Mouse (Mus musculus) forebrain, embryonic 11.5 days (tissue): Measurements from ENCODE around the gene Gbx1. TPM values are rescaled to one million over a fixed set of nuclear protein-coding genes. Genes with fewer than 3 reads are reported as not detected.

Experiments used
- ATAC-seq: fragments of 200-750 bp; cut with Nextera tagmentation; replicated peaks from 2 replicates; pipeline ENCODE4 v1.8.0; 2017; ENCODE audit warnings: moderate TSS enrichment; ENCODE audit not compliant: low FRiP score
- DNase-seq: peaks from one replicate; pipeline ENCODE4 v3.0.0-alpha.2; 2017; ENCODE audit warnings: low spot score
- H3K27ac ChIP-seq: fragments of 300-500 bp; sonication (generic); 2 replicates; pipeline ENCODE4 v1.5.1; 2014; ENCODE audit warnings: low read depth, low read length
- H3K27me3 ChIP-seq: fragments of 300-500 bp; sonication (generic); 2 replicates; pipeline ENCODE4 v1.6.1; 2014; ENCODE audit warnings: mild to moderate bottlenecking, low read length, mixed read lengths; ENCODE audit not compliant: control insufficient read depth, insufficient read depth
- H3K36me3 ChIP-seq: fragments of 300-500 bp; sonication (generic); 2 replicates; pipeline ENCODE4 v1.6.1; 2014; ENCODE audit warnings: mild to moderate bottlenecking, low read length, moderate library complexity, mixed read lengths; ENCODE audit not compliant: control insufficient read depth, insufficient read depth
- H3K4me1 ChIP-seq: fragments of 300-500 bp; sonication (generic); replicated peaks from 2 replicates; pipeline ENCODE4 v1.6.1; 2014; ENCODE audit warnings: low read length, mixed read lengths; ENCODE audit not compliant: control insufficient read depth, insufficient read depth
- H3K4me2 ChIP-seq: fragments of 300-500 bp; sonication (generic); 2 replicates; pipeline ENCODE4 v1.6.1; 2014; ENCODE audit warnings: low read depth, mild to moderate bottlenecking, low read length, moderate library complexity, mixed read lengths; ENCODE audit not compliant: severe bottlenecking
- H3K4me3 ChIP-seq: fragments of 300-500 bp; sonication (generic); 2 replicates; pipeline ENCODE4 v1.5.1; 2014; ENCODE audit warnings: low read depth, low read length
- H3K9ac ChIP-seq: fragments of 300-500 bp; sonication (generic); 2 replicates; pipeline ENCODE4 v1.6.1; 2014; ENCODE audit warnings: low read length
- H3K9me3 ChIP-seq: fragments of 300-500 bp; sonication (generic); 2 replicates; pipeline ENCODE4 v1.6.1; 2016; ENCODE audit warnings: low read length, mixed read lengths; ENCODE audit not compliant: control insufficient read depth
- WGBS: fragments of 180-500 bp; shearing (Covaris S2); extraction: QIAGEN DNeasy Blood & Tissue Kit; methylation state at CpG from one replicate; pipeline ENCODE4 v1.1.7; 2014; 5-methylcytosine and 5-hydroxymethylcytosine counted together
- polyA plus RNA-seq: library from polyadenylated mRNA; unstranded; fragments of >200 nt; fragmentation: Nextera tagmentation; extraction: Ambion mirVana; gene quantifications from 2 replicates; pipeline ENCODE4 v1.2.1, GENCODE M21; 2014

Gbx1 gene
- polyA plus RNA-seq, 1 experiment from 2014 or later, result 0.64 TPM

DNA sequence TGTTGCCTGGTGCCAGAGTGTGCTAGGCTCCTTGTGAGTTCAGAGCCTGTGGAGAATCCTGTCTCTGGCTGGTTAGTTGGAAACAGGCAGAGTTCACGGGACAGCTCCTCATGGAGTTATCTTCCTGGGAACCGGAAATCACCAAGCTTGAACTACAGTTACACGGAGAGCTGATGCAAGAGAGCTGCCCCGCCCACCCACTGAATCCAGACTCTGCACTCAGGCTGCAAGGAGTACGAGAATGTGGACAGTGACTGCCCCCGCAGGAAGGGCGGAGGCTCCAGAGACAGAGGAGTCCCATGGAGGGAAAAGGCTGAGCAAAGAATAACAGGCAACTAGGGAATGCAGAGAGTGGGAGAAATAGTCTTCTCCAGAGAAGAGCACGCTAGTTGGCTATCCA lies 14.7 kb downstream of the Gbx1 start:
- Histone ChIP-seq H3K27me3 (no peaks in the 10 kb centered on the region), H3K9me3 (no peaks in the 10 kb centered on the region; the same call in 1 of the 2 replicates), H3K9ac (no peak overlapping the region), H3K4me3 (no peak overlapping the region), H3K27ac (no peak overlapping the region), H3K36me3 (no peaks in the 10 kb centered on the region), H3K4me2 (no peak overlapping the region), H3K4me1 (no peaks in the 10 kb centered on the region)
- WGBS, result 62% methylated on average over 8 of the region's 8 CpGs
- no peak for ATAC-seq
- no peak for DNase-seq

DNA sequence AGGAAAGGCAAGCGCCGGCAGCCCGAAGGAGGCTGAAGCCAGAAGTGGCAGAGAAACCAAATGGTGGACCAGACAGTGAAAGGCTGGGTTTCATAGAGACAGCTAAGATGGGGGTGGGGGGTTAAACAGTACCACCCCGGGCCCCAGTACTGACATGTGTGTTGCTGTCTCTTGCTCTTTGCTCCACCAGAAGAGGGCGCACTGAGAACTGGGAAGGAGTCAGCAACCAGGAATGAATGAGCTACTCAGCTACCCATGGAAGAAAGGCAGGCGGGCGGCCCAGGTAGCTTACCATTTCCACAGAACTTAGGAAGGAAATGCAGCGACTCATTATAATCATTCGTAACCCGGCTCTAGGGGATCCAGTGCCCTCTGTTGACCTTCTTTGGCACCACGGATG lies 16.4 kb downstream of the Gbx1 start:
- DNase-seq, result no peak
- Histone ChIP-seq H3K4me3 (no peak overlapping the region), H3K9ac (no peak overlapping the region), H3K27ac (no peak overlapping the region), H3K27me3 (no peaks in the 10 kb centered on the region), H3K4me1 (no peaks in the 10 kb centered on the region), H3K4me2 (no peak overlapping the region), H3K36me3 (no peaks in the 10 kb centered on the region), H3K9me3 (no peaks in the 10 kb centered on the region; the same call in 1 of the 2 replicates)
- 50% methylated on average over 11 of the region's 11 CpGs for WGBS
- no peak for ATAC-seq

DNA sequence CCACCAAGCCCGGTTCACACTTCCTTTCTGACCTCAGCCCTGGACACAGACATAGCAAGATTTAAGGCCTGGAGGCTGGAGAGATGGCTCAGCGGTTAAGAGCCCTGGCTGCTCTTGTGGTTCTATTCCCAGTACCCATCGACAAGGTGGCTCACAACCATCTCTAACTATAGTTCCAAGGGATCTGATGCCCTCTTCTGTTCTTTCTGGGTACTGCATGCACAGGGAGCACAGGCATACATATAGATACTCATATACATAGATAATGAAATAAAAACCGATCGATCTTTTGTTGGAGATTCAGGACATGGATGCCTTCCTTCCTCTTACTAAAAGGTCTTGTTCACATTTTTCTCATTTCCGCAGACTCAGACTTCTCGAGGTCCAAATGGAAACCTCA lies 18.6 kb downstream of the Gbx1 start:
- Histone ChIP-seq H3K4me1 (peaks cover 3% of the 10 kb centered on the region), H3K36me3 (no peaks in the 10 kb centered on the region), H3K27ac (no peak overlapping the region), H3K9me3 (no peaks in the 10 kb centered on the region; the same call in 1 of the 2 replicates), H3K27me3 (no peaks in the 10 kb centered on the region), H3K4me2 (no peak overlapping the region), H3K4me3 (no peak overlapping the region), H3K9ac (no peak overlapping the region)
- ATAC-seq (no peak), DNase-seq (no peak)
- 90% methylated on average over 7 of the region's 7 CpGs for WGBS

DNA sequence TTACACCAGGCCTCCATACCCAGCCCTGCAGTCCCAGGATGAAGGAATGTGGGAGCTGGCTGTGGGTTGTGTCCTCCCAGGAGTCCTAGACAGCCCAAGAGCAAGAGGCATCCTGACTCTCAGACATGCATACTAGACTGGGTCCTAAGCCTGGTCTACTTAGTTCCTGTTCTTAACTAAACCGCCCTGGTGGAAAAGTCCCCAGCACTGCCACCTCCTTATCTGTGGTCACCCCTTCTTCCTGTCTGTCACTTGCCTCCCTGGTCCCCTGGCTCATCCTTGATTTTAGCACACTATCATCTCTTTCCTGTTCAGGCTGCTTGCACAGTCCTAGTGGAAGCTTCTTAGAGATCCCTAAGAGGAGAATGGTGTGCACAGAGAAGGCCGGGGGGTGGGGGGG lies 21.5 kb downstream of the Gbx1 start:
- Histone ChIP-seq H3K36me3 (peaks cover 3% of the 10 kb centered on the region; the same call in 1 of the 2 replicates), H3K4me3 (no peak overlapping the region), H3K4me2 (no peak overlapping the region), H3K27ac (no peak overlapping the region), H3K9ac (no peak overlapping the region), H3K27me3 (no peaks in the 10 kb centered on the region), H3K9me3 (no peaks in the 10 kb centered on the region; the same call in 1 of the 2 replicates), H3K4me1 (peaks cover 3% of the 10 kb centered on the region)
- ATAC-seq (no peak), DNase-seq (no peak)
- 62% methylated on average over 2 of the region's 2 CpGs for WGBS

DNA sequence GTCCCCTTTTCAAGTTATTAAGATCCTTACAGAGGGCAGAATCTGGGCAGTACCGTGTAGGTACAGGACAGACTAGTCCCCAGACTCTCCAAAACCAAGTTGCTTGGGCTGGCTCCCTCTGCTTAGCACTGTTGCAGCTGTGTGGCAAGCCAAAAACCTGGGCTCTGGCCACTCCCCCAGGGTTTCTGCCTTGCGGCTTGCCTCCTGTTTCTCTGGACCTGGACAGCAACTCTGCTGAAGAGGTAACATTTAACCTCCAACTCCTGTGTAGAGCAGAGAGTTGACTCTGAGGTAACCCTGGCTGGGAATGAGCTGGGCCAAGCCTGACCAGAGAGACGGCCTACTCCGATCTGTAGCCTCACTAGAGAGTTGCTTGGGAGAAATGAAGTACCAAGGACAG lies 24.2 kb downstream of the Gbx1 start:
- H3K4me3 ChIP-seq, result no peak overlapping the region
- H3K27me3 ChIP-seq, result no peaks in the 10 kb centered on the region
- H3K4me1 ChIP-seq, result peaks cover 4% of the 10 kb centered on the region
- H3K9ac ChIP-seq, result no peak overlapping the region
- no peak for DNase-seq
- H3K36me3 ChIP-seq, result peaks cover 3% of the 10 kb centered on the region; the same call in 1 of the 2 replicates
- ATAC-seq, result no peak
- H3K4me2 ChIP-seq, result no peak overlapping the region
- H3K9me3 ChIP-seq, result no peaks in the 10 kb centered on the region
- WGBS, result 73% methylated on average over 4 of the region's 4 CpGs
- no peak overlapping the region for H3K27ac ChIP-seq

DNA sequence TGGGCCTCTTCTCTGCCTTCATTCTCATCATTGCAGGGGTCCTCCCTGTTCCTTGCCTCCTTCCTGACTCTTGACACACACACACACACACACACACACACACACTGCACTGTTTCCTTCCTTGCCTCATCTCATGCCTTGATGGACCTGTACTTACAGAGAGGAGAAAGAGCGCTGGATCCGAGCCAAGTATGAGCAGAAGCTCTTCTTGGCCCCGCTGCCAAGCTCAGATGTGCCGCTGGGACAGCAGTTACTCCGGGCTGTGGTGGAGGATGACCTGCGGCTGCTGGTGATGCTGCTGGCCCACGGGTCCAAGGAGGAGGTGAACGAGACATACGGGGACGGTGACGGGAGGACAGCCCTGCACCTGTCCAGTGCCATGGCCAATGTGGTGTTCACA lies 26.2 kb downstream of the Gbx1 start:
- Histone ChIP-seq H3K4me1 (peaks cover 9% of the 10 kb centered on the region), H3K4me2 (no peak overlapping the region), H3K36me3 (peaks cover 3% of the 10 kb centered on the region; the same call in 1 of the 2 replicates), H3K4me3 (no peak overlapping the region), H3K27ac (no peak overlapping the region), H3K9me3 (no peaks in the 10 kb centered on the region), H3K9ac (no peak overlapping the region), H3K27me3 (no peaks in the 10 kb centered on the region; the same call in 1 of the 2 replicates)
- no peak for ATAC-seq
- DNase-seq, result no peak
- 91% methylated on average over 11 of the region's 11 CpGs for WGBS

DNA sequence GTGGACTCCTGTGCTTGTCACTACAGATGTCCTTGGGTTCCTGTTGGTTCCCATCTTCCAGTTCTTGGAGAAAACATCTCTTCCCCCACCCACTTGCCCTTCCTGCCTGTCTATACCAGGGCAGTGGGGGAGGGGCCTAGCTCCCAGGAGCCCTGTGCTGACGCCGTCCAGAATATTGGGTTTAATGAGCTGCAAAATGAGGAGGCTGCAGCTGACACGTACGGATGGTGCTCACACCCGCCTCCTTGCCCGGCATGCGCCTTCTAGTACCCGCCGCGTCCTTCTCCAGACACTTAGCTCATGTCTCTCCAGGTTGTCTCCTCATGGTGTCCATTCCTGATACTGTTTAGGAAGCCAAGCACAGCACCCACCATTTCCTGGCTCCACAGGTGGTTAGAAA lies 27.9 kb downstream of the Gbx1 start:
- ATAC-seq (0 out of 2 replicates have a peak, but pooled peaks have one; percentile 19), DNase-seq (no peak)
- Histone ChIP-seq H3K9ac (no peak overlapping the region), H3K4me3 (no peak overlapping the region), H3K36me3 (peaks cover 3% of the 10 kb centered on the region; the same call in 1 of the 2 replicates), H3K4me1 (peaks cover 6% of the 10 kb centered on the region; the same call in 1 of the 2 replicates), H3K27ac (no peak overlapping the region), H3K27me3 (no peaks in the 10 kb centered on the region; the same call in 1 of the 2 replicates), H3K9me3 (no peaks in the 10 kb centered on the region), H3K4me2 (no peak overlapping the region)
- WGBS, result 67% methylated on average over 10 of the region's 10 CpGs

DNA sequence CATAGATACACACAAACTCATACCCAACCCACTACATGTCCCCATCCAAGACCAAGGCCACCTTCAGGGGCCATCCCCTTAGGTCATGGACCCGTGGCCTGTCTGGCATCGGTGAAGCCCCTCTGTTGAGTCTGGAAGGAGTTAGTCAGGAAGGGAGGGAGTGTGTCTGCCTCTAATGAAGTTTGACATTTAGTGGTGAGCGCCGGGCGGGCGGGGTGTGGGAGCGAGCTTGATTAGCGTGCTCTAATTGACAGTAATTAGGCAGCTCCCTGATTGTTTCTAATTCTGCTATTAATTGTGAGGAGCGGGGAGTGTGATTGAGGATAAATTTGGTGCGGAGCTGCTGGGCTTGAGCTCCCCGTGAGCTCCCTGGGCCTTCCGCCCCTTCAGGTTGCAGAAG lies 29.5 kb downstream of the Gbx1 start:
- DNase-seq, result no peak

DNA sequence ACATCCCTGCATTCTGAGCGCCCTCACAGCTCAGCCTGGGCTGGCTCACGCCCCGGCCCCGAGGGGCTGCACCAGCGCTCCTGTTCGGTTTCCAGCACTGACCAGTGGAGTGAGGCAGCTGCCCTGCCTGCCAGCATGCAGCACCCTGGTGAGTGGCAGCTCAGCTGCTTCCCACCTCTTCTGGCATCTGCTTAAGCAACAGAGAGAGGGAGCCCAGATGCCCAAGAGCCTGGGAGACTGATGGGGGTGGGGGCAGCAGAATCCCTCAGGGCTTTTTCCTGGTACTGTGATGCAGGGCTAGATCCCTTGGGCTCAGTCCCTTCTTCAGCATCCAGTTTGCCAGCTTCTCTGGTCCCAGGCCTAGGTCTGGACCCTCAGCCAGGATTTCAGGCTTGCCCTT lies 30.2 kb downstream of the Gbx1 start:
- no peak for ATAC-seq
- Histone ChIP-seq H3K4me3 (no peak overlapping the region), H3K27me3 (no peaks in the 10 kb centered on the region; the same call in 1 of the 2 replicates), H3K36me3 (peaks cover 3% of the 10 kb centered on the region; the same call in 1 of the 2 replicates), H3K4me2 (no peak overlapping the region), H3K4me1 (peaks cover 6% of the 10 kb centered on the region; the same call in 1 of the 2 replicates), H3K27ac (no peak overlapping the region), H3K9me3 (no peaks in the 10 kb centered on the region), H3K9ac (no peak overlapping the region; the same call in 1 of the 2 replicates)
- WGBS, result 50% methylated on average over 6 of the region's 6 CpGs
- no peak for DNase-seq

More for the DNA sequence above, 29.5 kb downstream of the Gbx1 start:
- Histone ChIP-seq H3K36me3 (peaks cover 3% of the 10 kb centered on the region; the same call in 1 of the 2 replicates), H3K4me2 (no peak overlapping the region), H3K4me1 (peaks cover 6% of the 10 kb centered on the region; the same call in 1 of the 2 replicates), H3K27me3 (no peaks in the 10 kb centered on the region; the same call in 1 of the 2 replicates), H3K27ac (no peak overlapping the region), H3K4me3 (no peak overlapping the region), H3K9ac (no peak overlapping the region), H3K9me3 (no peaks in the 10 kb centered on the region)
- WGBS, result 54% methylated on average over 12 of the region's 12 CpGs
- no peak for ATAC-seq
